Mouse (Mus musculus) C2C12 (cell line): ENCODE measurements at regions not wholly inside any gene's neighbourhood (a gene's known extent, or its start where the extent isn't known, plus 50 kb on each side); places are given as distances from the start of the nearest gene placed in this dataset.

Experiments used
- CEBPB ChIP-seq: IDR thresholded peaks from one replicate; pipeline ENCODE4 v1.6.1; 2011; ENCODE audit warnings: low read depth, mild to moderate bottlenecking, control low read depth, moderate library complexity
- CTCF ChIP-seq: IDR thresholded peaks from one replicate; pipeline ENCODE4 v1.5.1; 2011; ENCODE audit not compliant: control insufficient read depth, insufficient read depth, insufficient read length
- FOSL1 ChIP-seq: IDR thresholded peaks from one replicate; pipeline ENCODE4 v1.8.0; 2011; ENCODE audit warnings: mild to moderate bottlenecking, low read length; ENCODE audit not compliant: poor library complexity, insufficient read depth, severe bottlenecking
- MAX ChIP-seq: IDR thresholded peaks from one replicate; pipeline ENCODE4 v1.6.1; 2011; ENCODE audit warnings: mild to moderate bottlenecking, control low read depth
- MYOD1 ChIP-seq: IDR thresholded peaks from one replicate; pipeline ENCODE4 v1.6.1; 2011; ENCODE audit warnings: low read depth; ENCODE audit not compliant: control insufficient read depth, insufficient read length
- MYOG ChIP-seq: IDR thresholded peaks from one replicate; pipeline ENCODE4 v1.6.1; 2011; ENCODE audit not compliant: control insufficient read depth, insufficient read length; ENCODE audit errors: extremely low read depth
- USF1 ChIP-seq: IDR thresholded peaks from one replicate; pipeline ENCODE4 v1.6.1; 2011; ENCODE audit warnings: low read depth, mild to moderate bottlenecking, control low read depth, moderate library complexity

GRCm38 (mm10) chr15:62132895-62133294, 1210.1 kb upstream of the A1bg start:
- TF ChIP-seq CTCF (no peak), MYOD1 (no peak), CEBPB (no peak), MAX (no peak), USF1 (no peak), MYOG (no peak), FOSL1 (no peak)
